Mouse (Mus musculus) CH12.LX (cell line): ENCODE measurements around the gene Fam110a. TPM values are rescaled to one million over a fixed set of nuclear protein-coding genes. Genes with fewer than 3 reads are reported as not detected.

ENCODE experiments used
- DNase-seq: peaks from one replicate; pipeline ENCODE4 v3.0.0-alpha.2; 2013; ENCODE audit errors: extremely low read depth
- H3K27ac ChIP-seq: 2 replicates; pipeline ENCODE4 v1.5.1; 2012; ENCODE audit warnings: low read depth, mild to moderate bottlenecking, control low read depth, moderate library complexity; ENCODE audit not compliant: insufficient read depth
- H3K27me3 ChIP-seq: replicated peaks from 2 replicates; pipeline ENCODE3; 2012; ENCODE audit warnings: inconsistent platforms
- H3K36me3 ChIP-seq, 2 experiments: replicated peaks in 1 of 2; 2 replicates each; pipeline versions ENCODE3 to v1.6.1; 2012; ENCODE audit warnings: inconsistent platforms in 1 of 2, low read length in 1 of 2, mild to moderate bottlenecking in 1 of 2, mixed read lengths in 1 of 2, moderate library complexity in 1 of 2; ENCODE audit not compliant: control insufficient read depth in 1 of 2, insufficient read depth in 1 of 2
- H3K4me1 ChIP-seq, 2 experiments: 2 replicates each; pipeline ENCODE4 v1.6.1; 2012; ENCODE audit warnings: inconsistent platforms in 1 of 2, moderate library complexity in 1 of 2; ENCODE audit not compliant: insufficient read depth in 2 of 2, control insufficient read depth in 1 of 2
- H3K4me2 ChIP-seq: 2 replicates; pipeline ENCODE4 v1.6.1; 2012; ENCODE audit warnings: low read depth, mild to moderate bottlenecking, control low read depth; ENCODE audit not compliant: poor library complexity, insufficient read depth, severe bottlenecking
- H3K4me3 ChIP-seq, 3 experiments: fragments of 150-350 bp in 1 of 3; sonication (generic) in 1 of 3; replicated peaks in 1 of 3; 2 replicates each; pipeline versions ENCODE3 to v1.5.1; 2011 to 2012; ENCODE audit warnings: low read depth in 2 of 3, low read length in 2 of 3, mild to moderate bottlenecking in 2 of 3, moderate library complexity in 2 of 3, control low read depth in 1 of 3, improper control_type of control experiment in 1 of 3, inconsistent platforms in 1 of 3, mixed read lengths in 1 of 3; ENCODE audit not compliant: poor library complexity in 1 of 3
- H3K79me2 ChIP-seq: replicated peaks from 2 replicates; pipeline ENCODE4 v1.6.1; 2012; ENCODE audit warnings: mild to moderate bottlenecking, moderate library complexity; ENCODE audit not compliant: control insufficient read depth, poor library complexity, insufficient read depth, severe bottlenecking; ENCODE audit errors: extremely low read depth
- H3K9ac ChIP-seq: 2 replicates; pipeline ENCODE4 v1.6.1; 2012; ENCODE audit warnings: low read depth, mild to moderate bottlenecking, control low read depth, moderate library complexity; ENCODE audit not compliant: insufficient read depth
- H3K9me3 ChIP-seq: replicated peaks from 2 replicates; pipeline ENCODE3; 2012; ENCODE audit warnings: low read length, inconsistent platforms, mixed read lengths
- CHD1 ChIP-seq: IDR thresholded peaks from 2 replicates; pipeline ENCODE4 v1.6.1; 2012; ENCODE audit warnings: low read depth, low read length, improper control_type of control experiment, inconsistent platforms
- CHD2 ChIP-seq: IDR thresholded peaks from 2 replicates; pipeline ENCODE4 v1.6.1; 2011; ENCODE audit warnings: low read length, improper control_type of control experiment
- CTCF ChIP-seq, 2 experiments: IDR thresholded peaks in 1 of 2; conservative IDR thresholded peaks in 1 of 2; 2 replicates each; pipeline ENCODE4 v1.5.1; 2011 to 2012; ENCODE audit warnings: low read depth in 2 of 2, low read length in 2 of 2, improper control_type of control experiment in 1 of 2, inconsistent platforms in 1 of 2, mild to moderate bottlenecking in 1 of 2, moderate library complexity in 1 of 2
- E2F4 ChIP-seq: IDR thresholded peaks from 2 replicates; pipeline ENCODE4 v1.6.1; 2011; ENCODE audit warnings: low read depth, low read length, improper control_type of control experiment; ENCODE audit not compliant: insufficient replicate concordance
- ELF1 ChIP-seq: IDR thresholded peaks from 2 replicates; pipeline ENCODE4 v1.6.1; 2014; ENCODE audit warnings: low read depth, mild to moderate bottlenecking, inconsistent platforms, low read length, improper control_type of control experiment
- EP300 ChIP-seq: IDR thresholded peaks from 2 replicates; pipeline ENCODE4 v1.6.1; 2011; ENCODE audit warnings: low read length, improper control_type of control experiment
- HCFC1 ChIP-seq: IDR thresholded peaks from 2 replicates; pipeline ENCODE4 v1.6.1; 2012; ENCODE audit warnings: low read depth, mild to moderate bottlenecking, inconsistent platforms, low read length, improper control_type of control experiment
- JUN ChIP-seq: IDR thresholded peaks from 2 replicates; pipeline ENCODE4 v1.6.1; 2011; ENCODE audit warnings: low read depth, mild to moderate bottlenecking, low read length, improper control_type of control experiment, moderate library complexity; ENCODE audit not compliant: insufficient read depth
- JUND ChIP-seq: conservative IDR thresholded peaks from 2 replicates; pipeline ENCODE4 v1.6.1; 2011; ENCODE audit warnings: low read depth, low read length, improper control_type of control experiment
- KAT2A ChIP-seq: IDR thresholded peaks from 2 replicates; pipeline ENCODE4 v1.6.1; 2012; ENCODE audit warnings: low read length, improper control_type of control experiment, inconsistent platforms; ENCODE audit not compliant: insufficient replicate concordance
- MAFK ChIP-seq: IDR thresholded peaks from 2 replicates; pipeline ENCODE4 v1.6.1; 2011; ENCODE audit warnings: low read length, improper control_type of control experiment; ENCODE audit not compliant: insufficient replicate concordance
- MAX ChIP-seq: IDR thresholded peaks from 2 replicates; pipeline ENCODE4 v1.6.1; 2011; ENCODE audit warnings: low read length, improper control_type of control experiment
- MAZ ChIP-seq: IDR thresholded peaks from 2 replicates; pipeline ENCODE4 v1.6.1; 2012; ENCODE audit warnings: low read depth, mild to moderate bottlenecking, inconsistent platforms, low read length, improper control_type of control experiment, moderate library complexity
- MXI1 ChIP-seq: IDR thresholded peaks from 2 replicates; pipeline ENCODE4 v1.6.1; 2011; ENCODE audit warnings: mild to moderate bottlenecking, low read depth, low read length, improper control_type of control experiment
- MYC ChIP-seq: IDR thresholded peaks from 2 replicates; pipeline ENCODE4 v1.6.1; 2011; ENCODE audit warnings: low read depth, mild to moderate bottlenecking, improper control_type of control experiment, low read length
- NRF1 ChIP-seq: IDR thresholded peaks from 2 replicates; pipeline ENCODE4 v1.6.1; 2014; ENCODE audit warnings: low read depth, mild to moderate bottlenecking, inconsistent platforms, low read length, improper control_type of control experiment, moderate library complexity
- SIN3A ChIP-seq: IDR thresholded peaks from 2 replicates; pipeline ENCODE4 v1.6.1; 2012; ENCODE audit warnings: low read length, improper control_type of control experiment, inconsistent platforms
- SMC3 ChIP-seq: IDR thresholded peaks from 2 replicates; pipeline ENCODE4 v1.6.1; 2011; ENCODE audit warnings: low read depth, low read length, improper control_type of control experiment
- TBP ChIP-seq: conservative IDR thresholded peaks from 2 replicates; pipeline ENCODE4 v1.6.1; 2011; ENCODE audit warnings: low read depth, low read length, improper control_type of control experiment
- ZKSCAN1 ChIP-seq: IDR thresholded peaks from 2 replicates; pipeline ENCODE4 v1.6.1; 2012; ENCODE audit warnings: low read depth, inconsistent platforms, low read length, improper control_type of control experiment, borderline replicate concordance
- ZNF384 ChIP-seq: IDR thresholded peaks from 2 replicates; pipeline ENCODE4 v1.6.1; 2012; ENCODE audit warnings: low read depth, low read length, improper control_type of control experiment, inconsistent platforms
- dilution Hi-C: fragments of 300-500 bp; cut with MboI; formaldehyde crosslinking; loops from 2 replicates; pipeline ENCODE4 v1.14.3; 2020; ENCODE audit warnings: low sequenced_read_pairs; ENCODE audit not compliant: extremely low pct_unique_long_range_greater_than_20kb, extremely low pct_ligation_motif_present
- in situ Hi-C: fragments of 300-500 bp; cut with MboI; formaldehyde crosslinking; loops from 3 replicates; pipeline ENCODE4 v1.14.3; 2019; ENCODE audit warnings: low sequenced_read_pairs, low pct_ligation_motif_present, low pct_unique_long_range_greater_than_20kb, mixed read lengths
- polyA plus RNA-seq: library from polyadenylated mRNA; unstranded; fragments of >175 nt; gene quantifications from 2 replicates; pipeline ENCODE4 v1.2.1, GENCODE M21; 2012; ENCODE audit warnings: low read depth; ENCODE audit not compliant: insufficient read length
- total RNA-seq, 2 experiments: library from RNA; depleted of rRNA; stranded (reverse); fragments of 300-350 nt in 1 of 2; fragments of >200 nt in 1 of 2; gene quantifications; 2 replicates each; pipeline ENCODE4 v1.2.3; 2012 to 2014

Gene Fam110a
- total and polyA plus RNA-seq, 3 experiments, result 3.7 to 9.8 (median 6.3) TPM

- in situ Hi-C loops, result loop anchor here (10.0 kb wide), 1 partner anchor 125 kb away; no protein-coding TSS in a partner anchor
- no peak overlapping the region for H3K4me3 ChIP-seq
- H3K9ac ChIP-seq, result no peak overlapping the region
- H3K9me3 ChIP-seq, result no peaks in the 10 kb centered on the region
- TF ChIP-seq MAX, result no peak
- no peak for TF ChIP-seq SIN3A
- TF ChIP-seq SMC3, result no peak
- no peak for TF ChIP-seq ZKSCAN1
- no peak for TF ChIP-seq ZNF384
- no peak for TF ChIP-seq MXI1
- no peak for TF ChIP-seq MAFK
- no peak for TF ChIP-seq JUND
- TF ChIP-seq CHD1, result no peak
- TF ChIP-seq CHD2, result no peak
- TF ChIP-seq MYC, result no peak
- TF ChIP-seq JUN, result no peak
- no peak for TF ChIP-seq E2F4
- no peak for TF ChIP-seq EP300
- TF ChIP-seq CTCF (conservative IDR thresholded peaks at IDR 0.05 in 1 of 2, IDR thresholded peaks at IDR 0.05 in 1 of 2; ENCODE audit: low read depth in 2 of 2, low read length in 2 of 2), result no peak
- no peak for TF ChIP-seq ELF1
- TF ChIP-seq, all 38 proteins: peak for 0
- Histone ChIP-seq H3K4me2 (no peak overlapping the region), H3K27ac (no peak overlapping the region), H3K79me2 (no peaks in the 10 kb centered on the region), H3K4me1 (peaks cover 0 to 15% of the 10 kb centered on the region in 2 experiments; a peak in 2 of 4 replicates), H3K36me3 (no peaks in the 10 kb centered on the region), H3K27me3 (peaks cover 84% of the 10 kb centered on the region)
- no peak for DNase-seq
- dilution Hi-C loops, result no loop called here
Observed at GRCm38 (mm10) chr2:152000291-152000679, 20.3 kb upstream of the Fam110a start.

GRCm38 (mm10) chr2:151999669-152000290 lies 19.8 kb upstream of the Fam110a start:
- Histone ChIP-seq H3K79me2 (no peaks in the 10 kb centered on the region), H3K4me2 (no peak overlapping the region), H3K9ac (no peak overlapping the region), H3K4me3 (no peak overlapping the region), H3K36me3 (no peaks in the 10 kb centered on the region), H3K9me3 (no peaks in the 10 kb centered on the region), H3K27ac (no peak overlapping the region), H3K27me3 (peaks cover 84% of the 10 kb centered on the region), H3K4me1 (peaks cover 0 to 20% of the 10 kb centered on the region in 2 experiments; a peak in 2 of 4 replicates)
- TF ChIP-seq TBP (no peak), CTCF (conservative IDR thresholded peaks at IDR 0.05 in 1 of 2, IDR thresholded peaks at IDR 0.05 in 1 of 2; ENCODE audit: low read depth in 2 of 2, low read length in 2 of 2) (no peak), E2F4 (no peak), HCFC1 (no peak), NRF1 (no peak), MYC (no peak), KAT2A (no peak), MAZ (no peak), MAFK (no peak)
- dilution Hi-C loops, result no loop called here
- DNase-seq, result no peak
- in situ Hi-C loops, result loop anchor here (10.0 kb wide), 1 partner anchor 125 kb away; no protein-coding TSS in a partner anchor
